Mouse (Mus musculus) embryonic stem cell, embryonic (primary cell): ENCODE measurements around the gene Azin2.

ENCODE experiments used
- CTCF ChIA-PET, 4 experiments: fragments of 300-600 bp in 2 of 4; fragments of 350-600 bp in 2 of 4; sonication (Branson Sonifier 250); formaldehyde crosslinking; loops; one replicate each; lab custom pipeline; 2022; ENCODE audit warnings: inconsistent platforms in 2 of 4; lab: Charles Lee
- POLR2A ChIA-PET, 4 experiments: fragments of 300-600 bp in 2 of 4; fragments of 350-600 bp in 2 of 4; sonication (Branson Sonifier 250); formaldehyde crosslinking; loops; one replicate each; lab custom pipeline; 2022; ENCODE audit warnings: antibody characterized with exemption in 4 of 4, inconsistent platforms in 1 of 4; lab: Charles Lee

Gene Azin2

GRCm38 (mm10) chr4:128885540-128885939, 76.7 kb downstream of the Azin2 start:
- ChIA-PET CTCF (interaction anchor here in 1 of 4 experiments (0.6 kb wide), 1 partner anchor 305 kb away, joined by 5 read pairs; no protein-coding TSS in a partner anchor), POLR2A (interaction anchor here in 1 of 4 experiments (1.2 to 3.4 kb wide), 3 partner anchors 29 to 172 kb away, joined by 3 to 18 read pairs (median 4); partner anchors contain the start of gene Rnf19b)

DNA sequence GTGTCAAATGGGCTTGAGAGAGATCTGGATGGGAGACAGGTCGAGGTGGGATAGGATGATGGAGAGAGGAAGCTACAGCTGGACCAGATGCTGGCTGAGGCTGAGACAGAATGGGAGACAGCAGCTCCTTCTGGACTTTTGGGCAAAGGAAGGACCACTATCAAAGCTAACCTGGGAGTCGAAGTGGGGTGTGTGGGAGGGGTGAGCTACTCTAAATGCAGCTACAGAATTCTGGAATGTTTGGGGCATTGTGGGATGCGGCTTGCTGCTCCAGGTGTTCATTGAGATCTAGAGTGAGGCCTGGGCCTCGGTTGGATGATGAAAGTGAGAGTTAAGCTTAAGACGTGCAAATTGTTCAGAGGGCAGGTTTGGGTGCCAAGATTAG, 77.5 kb downstream of the Azin2 start:
- POLR2A ChIA-PET, result interaction anchor here in 3 of 4 experiments (0.7 to 3.4 kb wide), 10 partner anchors 10 to 173 kb away, joined by 3 to 18 read pairs (median 4); partner anchors contain the start of gene Rnf19b (in 2 of the 3)
- CTCF ChIA-PET, result interaction anchor here in 2 of 4 experiments (0.6 to 1.6 kb wide), 5 partner anchors 15 to 250 kb away, joined by 3 to 8 read pairs (median 5); no protein-coding TSS in a partner anchor

DNA sequence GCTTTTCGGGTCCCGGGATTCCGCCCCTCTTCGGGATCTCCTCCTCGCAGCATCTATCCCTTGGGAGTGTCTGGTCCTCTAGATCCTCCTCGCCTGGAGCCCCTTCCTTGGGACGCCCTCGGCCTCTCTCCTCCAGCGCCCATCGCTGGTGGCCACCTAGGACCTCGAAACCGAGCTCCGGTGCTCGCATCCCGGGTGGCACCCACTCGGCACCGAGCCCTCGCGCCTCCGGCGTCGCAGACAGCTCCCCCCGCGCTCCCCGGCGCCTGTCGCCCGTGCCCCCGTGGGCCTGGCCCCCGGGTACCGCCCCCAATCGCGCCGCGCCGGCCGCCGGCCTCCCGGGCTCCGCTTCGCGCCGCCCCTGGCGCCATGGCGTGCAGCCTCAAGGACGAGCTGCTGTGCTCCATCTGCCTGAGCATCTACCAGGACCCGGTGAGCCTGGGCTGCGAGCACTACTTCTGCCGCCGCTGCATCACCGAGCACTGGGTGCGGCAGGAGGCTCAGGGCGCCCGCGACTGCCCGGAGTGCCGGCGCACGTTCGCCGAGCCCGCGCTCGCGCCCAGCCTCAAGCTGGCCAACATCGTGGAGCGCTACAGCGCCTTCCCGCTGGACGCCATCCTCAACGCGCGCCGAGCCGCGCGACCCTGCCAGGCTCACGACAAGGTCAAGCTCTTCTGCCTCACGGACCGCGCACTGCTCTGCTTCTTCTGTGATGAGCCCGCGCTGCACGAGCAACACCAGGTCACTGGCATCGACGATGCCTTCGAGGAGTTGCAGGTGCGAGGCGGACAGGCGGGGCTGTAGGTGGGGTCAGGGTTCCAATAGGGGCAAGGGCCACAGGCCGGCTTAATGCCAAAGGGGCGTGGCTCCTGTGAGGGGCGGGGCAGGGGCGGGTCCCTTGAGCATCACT, 78.2 kb downstream of the Azin2 start:
- ChIA-PET CTCF (interaction anchor here in 2 of 4 experiments (0.6 to 1.6 kb wide), 7 partner anchors 25 to 1684 kb away, joined by 3 to 8 read pairs (median 4); partner anchors contain the start of gene Hpca (in 1 of the 2)), POLR2A (interaction anchor here (0.5 to 3.4 kb wide), 18 partner anchors 9 to 214 kb away, joined by 3 to 18 read pairs (median 4); partner anchors contain the start of gene Rnf19b (in 2 of the 4))

- ChIA-PET POLR2A (interaction anchor here in 3 of 4 experiments (1.0 to 3.4 kb wide), 9 partner anchors 9 to 187 kb away, joined by 3 to 18 read pairs (median 3); partner anchors contain the start of gene Rnf19b (in 2 of the 3)), CTCF (interaction anchor here in 3 of 4 experiments (0.6 to 1.6 kb wide), 6 partner anchors 25 to 1683 kb away, joined by 3 to 8 read pairs (median 4); partner anchors contain the start of gene Hpca (in 1 of the 3))
Measured at GRCm38 (mm10) chr4:128883379-128883781, 78.9 kb downstream of the Azin2 start, which contains the start of gene Trim62. TSS of gene Trim62 (plus strand) at chr4:128883580.
